Mouse (Mus musculus) kidney, adult 2 months (tissue): ENCODE data around the gene Gm49320.

ENCODE experiments used
- CTCF ChIP-seq: fragments of 200-500 bp; conservative IDR thresholded peaks from 2 replicates; pipeline ENCODE4 v1.5.1; 2011; ENCODE audit warnings: low read depth, mild to moderate bottlenecking, control low read depth, low read length, moderate library complexity, mixed read lengths; ENCODE audit not compliant: insufficient read depth, insufficient read length
- POLR2A ChIP-seq: fragments of 200-500 bp; IDR thresholded peaks from one replicate; pipeline ENCODE4 v1.6.1; 2011; ENCODE audit warnings: low read depth, low read length, control low read depth

GRCm38 (mm10) chr8:4258678-4259077 is 20.0 kb downstream of the Gm49320 start:
- TF ChIP-seq CTCF: no peak
- TF ChIP-seq POLR2A: no peak
